Mouse (Mus musculus) central nervous system, embryonic 18 days (tissue): ENCODE results near the gene Foxp2. TPM values are rescaled to one million over a fixed set of nuclear protein-coding genes. Genes with fewer than 3 reads are reported as not detected.

Experiments used
- polyA plus RNA-seq: library from polyadenylated mRNA; depleted of rRNA; stranded (reverse); fragments of >200 nt; gene quantifications from 2 replicates; pipeline ENCODE4 v1.2.3, GENCODE M21; 2012; rRNA removed

The Foxp2 gene
- polyA plus RNA-seq: 31.7 and 35.9 TPM in 2 replicates

GRCm38 (mm10) chr6:14901183-14901970, at the start of gene Foxp2:
Foxp2 (plus strand) TSS chr6:14901349.

Other genes starting within 250 kb of the Foxp2 start
- gene Ppp1r3a, start 146.1 kb upstream of the Foxp2 start, polyA plus RNA-seq: 0.01 and 0.09 TPM in 2 replicates